Mouse (Mus musculus) stomach, postnatal 0 days (tissue): Measurements from ENCODE around the gene Zfp109. TPM values are rescaled to one million over a fixed set of nuclear protein-coding genes. Genes with fewer than 3 reads are reported as not detected.

ENCODE experiments used
- ATAC-seq: fragments of 200-750 bp; cut with Nextera tagmentation; 2 replicates; pipeline ENCODE4 v1.8.0; 2017; ENCODE audit not compliant: low FRiP score, low TSS enrichment
- DNase-seq: peaks from one replicate; pipeline ENCODE4 v3.0.0-alpha.2; 2016; ENCODE audit warnings: low spot score
- H3K27ac ChIP-seq: fragments of 300-500 bp; sonication (generic); replicated peaks from 2 replicates; pipeline ENCODE4 v1.5.1; 2014; ENCODE audit warnings: mild to moderate bottlenecking, control low read depth
- H3K27me3 ChIP-seq: fragments of 300-500 bp; sonication (generic); 2 replicates; pipeline ENCODE4 v1.6.1; 2014; ENCODE audit warnings: low read length; ENCODE audit not compliant: control insufficient read depth, insufficient read depth
- H3K36me3 ChIP-seq: fragments of 300-500 bp; sonication (generic); 2 replicates; pipeline ENCODE4 v1.6.1; 2014; ENCODE audit warnings: low read length, mixed read lengths; ENCODE audit not compliant: control insufficient read depth, insufficient read depth
- H3K4me1 ChIP-seq: fragments of 300-500 bp; sonication (generic); replicated peaks from 2 replicates; pipeline ENCODE4 v1.6.1; 2014; ENCODE audit warnings: antibody characterized with exemption; ENCODE audit not compliant: control insufficient read depth, insufficient read depth
- H3K4me2 ChIP-seq: fragments of 300-500 bp; sonication (generic); replicated peaks from 2 replicates; pipeline ENCODE4 v1.6.1; 2014; ENCODE audit warnings: low read depth, mild to moderate bottlenecking, control low read depth, moderate library complexity
- H3K4me3 ChIP-seq: fragments of 300-500 bp; sonication (generic); 2 replicates; pipeline ENCODE4 v1.5.1; 2014; ENCODE audit warnings: low read depth, low read length, control low read depth
- H3K9ac ChIP-seq: fragments of 300-500 bp; sonication (generic); 2 replicates; pipeline ENCODE4 v1.6.1; 2014; ENCODE audit warnings: mild to moderate bottlenecking, low read length, control low read depth, mixed read lengths
- H3K9me3 ChIP-seq: fragments of 300-500 bp; sonication (generic); 2 replicates; pipeline ENCODE4 v1.6.1; 2016; ENCODE audit warnings: low read length; ENCODE audit not compliant: control insufficient read depth
- CTCF ChIP-seq: IDR thresholded peaks from 2 replicates; pipeline ENCODE4 v1.5.1; 2016; ENCODE audit warnings: antibody characterized with exemption, low read depth, mild to moderate bottlenecking, moderate library complexity
- EP300 ChIP-seq: optimal IDR thresholded peaks from 2 replicates; pipeline ENCODE3; 2016; ENCODE audit warnings: antibody characterized with exemption
- WGBS: fragments of 180-500 bp; shearing (Covaris S2); extraction: QIAGEN DNeasy Blood & Tissue Kit; methylation state at CpG from one replicate; pipeline ENCODE4 v1.1.7; 2014; 5-methylcytosine and 5-hydroxymethylcytosine counted together
- polyA plus RNA-seq: library from polyadenylated mRNA; unstranded; fragments of >200 nt; fragmentation: Nextera tagmentation; extraction: Ambion mirVana; gene quantifications from 2 replicates; pipeline ENCODE4 v1.2.1, GENCODE M21; 2015

The Zfp109 gene
- polyA plus RNA-seq, 1 experiment from 2014 or later: 1.4 TPM

DNA sequence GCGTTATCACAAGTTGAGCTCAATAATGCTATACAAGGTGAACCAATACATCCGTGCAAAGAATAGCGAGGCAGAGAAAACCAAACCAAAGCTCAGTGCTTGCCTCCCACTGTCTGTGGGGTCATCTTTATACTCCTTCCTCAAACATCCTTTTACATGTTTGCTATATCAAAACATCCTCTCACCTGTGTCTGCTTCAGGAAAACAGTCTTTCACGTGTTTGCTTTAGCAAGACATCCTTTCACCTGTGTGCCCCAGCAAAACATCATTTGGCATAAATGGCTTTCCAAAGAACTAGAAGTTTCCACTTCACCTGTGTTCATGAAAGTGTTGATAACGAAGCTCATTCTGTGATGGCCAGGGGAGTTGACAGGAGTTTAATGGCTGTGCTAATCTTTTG is 26.0 kb downstream of the Zfp109 start, which contains the start of gene Zfp111:
Zfp111 (minus strand) TSS at position 101 of the 400 bp plus-strand sequence.
- no peak for DNase-seq
- ATAC-seq: no peak
- Histone ChIP-seq H3K4me3 (no peak within 1 kb of the TSS), H3K4me2 (no peak within 1 kb of the TSS), H3K27me3 (no peaks in the 10 kb centered on the region), H3K4me1 (peaks cover 2% of the 10 kb centered on the region; the same call in 1 of the 2 replicates), H3K36me3 (no peaks in the 10 kb centered on the region), H3K9me3 (no peaks in the 10 kb centered on the region), H3K9ac (no peak within 1 kb of the TSS), H3K27ac (no peak within 1 kb of the TSS)
- TF ChIP-seq EP300: no peak
- no peak for TF ChIP-seq CTCF
- WGBS: 76% methylated on average over 5 of the region's 5 CpGs

DNA sequence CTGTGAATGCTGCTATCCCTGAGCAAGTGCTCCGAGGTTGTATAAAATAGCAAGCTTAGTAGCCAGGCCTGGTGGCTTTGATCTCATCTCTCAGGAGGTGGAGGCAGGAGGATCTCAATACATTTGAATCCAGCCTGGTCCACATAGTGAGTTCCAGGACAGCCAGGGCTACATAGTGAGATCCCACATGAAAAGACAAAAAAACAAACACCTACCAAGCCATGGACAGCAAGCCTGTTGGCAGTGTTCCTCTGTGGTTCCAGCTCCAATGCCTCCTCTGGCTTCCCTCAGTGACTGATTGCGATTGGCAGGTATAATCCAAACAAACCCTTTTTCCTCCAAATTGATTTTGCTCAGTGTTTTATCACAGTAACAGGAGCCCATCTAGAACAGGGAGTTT is 27.1 kb downstream of the Zfp109 start:
- ATAC-seq (no peak), DNase-seq (no peak)
- no peak overlapping the region for H3K4me2 ChIP-seq
- H3K27ac ChIP-seq: no peak overlapping the region
- 72% methylated on average over 2 of the region's 2 CpGs for WGBS
- H3K4me3 ChIP-seq: no peak overlapping the region
- no peak overlapping the region for H3K9ac ChIP-seq
- H3K27me3 ChIP-seq: no peaks in the 10 kb centered on the region
- TF ChIP-seq EP300 (no peak), CTCF (no peak)
- 0 out of 2 replicates have a peak, but pooled peaks cover 3% of the 10 kb centered on the region for H3K36me3 ChIP-seq
- peaks cover 2% of the 10 kb centered on the region; the same call in 1 of the 2 replicates for H3K4me1 ChIP-seq
- H3K9me3 ChIP-seq: no peaks in the 10 kb centered on the region

DNA sequence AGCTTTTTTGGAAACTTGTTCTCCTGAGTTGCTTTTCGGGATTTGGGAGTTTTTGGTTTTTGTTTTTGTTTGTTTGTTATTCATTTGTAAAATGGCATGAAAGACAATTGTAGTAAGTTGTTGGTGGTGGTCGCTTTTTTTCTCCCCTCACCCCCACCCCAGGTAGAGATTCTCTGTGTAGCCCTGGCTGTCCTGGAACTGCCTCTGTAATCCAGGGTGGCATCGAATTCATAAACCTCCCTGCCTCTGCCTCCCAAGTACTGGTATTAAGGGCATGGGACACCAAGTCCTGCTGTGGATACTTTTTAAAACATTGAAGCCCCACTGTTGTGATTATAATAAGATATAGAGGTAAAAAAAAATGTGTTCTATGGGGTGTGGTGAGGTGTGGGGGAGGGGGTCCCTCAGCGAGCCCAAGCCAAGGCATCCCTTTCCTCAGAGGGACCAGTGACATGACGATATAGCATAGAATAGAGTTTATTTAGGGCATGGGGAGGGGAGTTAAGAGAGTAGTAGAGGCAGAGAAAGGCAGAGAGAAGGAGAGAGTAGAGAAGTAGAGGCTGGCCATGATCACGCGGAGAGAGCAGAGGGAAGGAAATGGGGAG is 29.0 kb downstream of the Zfp109 start:
- 0 out of 2 replicates have a peak, but pooled peaks cover 3% of the 10 kb centered on the region for H3K36me3 ChIP-seq
- H3K9ac ChIP-seq: no peak overlapping the region
- DNase-seq (no peak), ATAC-seq (no peak)
- H3K27ac ChIP-seq: no peak overlapping the region
- H3K4me2 ChIP-seq: peak overlapping the region; percentile 69
- H3K27me3 ChIP-seq: no peaks in the 10 kb centered on the region
- peak overlapping the region; percentile 61 for H3K4me3 ChIP-seq
- TF ChIP-seq EP300 (no peak), CTCF (no peak)
- WGBS: 54% methylated on average over 7 of the region's 7 CpGs
- no peaks in the 10 kb centered on the region for H3K9me3 ChIP-seq
- H3K4me1 ChIP-seq: peaks cover 2% of the 10 kb centered on the region; the same call in 1 of the 2 replicates

DNA sequence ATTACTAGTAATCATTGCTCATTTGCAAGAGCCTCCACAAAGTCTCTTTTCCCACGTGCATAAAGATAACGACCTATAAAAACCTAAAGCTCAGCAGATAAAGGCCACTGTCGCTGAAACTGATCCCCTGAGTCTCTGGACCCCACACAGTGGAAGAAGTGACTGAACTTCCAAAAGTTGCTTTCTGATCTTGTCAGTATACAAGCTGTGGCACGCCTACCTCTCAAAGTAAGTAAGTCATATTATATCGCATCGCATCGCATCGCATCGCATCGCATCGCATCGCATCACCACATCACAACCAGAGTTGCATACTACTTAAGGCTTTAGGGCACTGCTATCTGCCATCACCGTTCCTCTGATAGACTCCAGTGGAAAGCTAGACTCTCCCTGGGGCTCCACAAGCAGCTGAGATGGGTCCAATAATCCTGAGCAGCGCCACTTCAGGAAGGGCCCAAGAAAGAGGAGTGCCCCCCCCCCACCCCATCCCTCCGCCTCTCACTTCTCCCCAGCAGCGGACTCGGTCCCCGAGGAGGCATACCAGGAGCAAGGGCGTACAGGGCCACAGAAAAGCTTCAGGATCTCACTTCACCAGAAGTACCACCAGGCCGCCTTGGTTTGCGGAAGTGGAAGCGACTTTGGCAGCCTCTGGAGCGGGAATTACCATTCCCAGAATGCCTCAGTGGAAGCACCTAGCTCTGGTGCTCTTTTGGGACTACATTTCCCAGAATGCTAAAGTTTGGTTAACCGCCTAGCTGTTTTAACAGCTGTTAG is 29.7 kb downstream of the Zfp109 start:
- peak; percentile 71 for DNase-seq
- Histone ChIP-seq H3K27me3 (no peaks in the 10 kb centered on the region), H3K36me3 (0 out of 2 replicates have a peak, but pooled peaks cover 3% of the 10 kb centered on the region), H3K4me1 (peaks cover 2% of the 10 kb centered on the region; the same call in 1 of the 2 replicates), H3K9ac (peak overlapping the region; percentile 82), H3K9me3 (no peaks in the 10 kb centered on the region), H3K4me3 (peak overlapping the region; percentile 61), H3K4me2 (peak overlapping the region; percentile 69), H3K27ac (peak overlapping the region; percentile 77)
- 9% methylated on average over 24 of the region's 24 CpGs for WGBS
- peak; percentile 90 for ATAC-seq
- TF ChIP-seq CTCF: 0 out of 2 replicates have a peak, but pooled peaks have one; percentile 15
- no peak for TF ChIP-seq EP300

DNA sequence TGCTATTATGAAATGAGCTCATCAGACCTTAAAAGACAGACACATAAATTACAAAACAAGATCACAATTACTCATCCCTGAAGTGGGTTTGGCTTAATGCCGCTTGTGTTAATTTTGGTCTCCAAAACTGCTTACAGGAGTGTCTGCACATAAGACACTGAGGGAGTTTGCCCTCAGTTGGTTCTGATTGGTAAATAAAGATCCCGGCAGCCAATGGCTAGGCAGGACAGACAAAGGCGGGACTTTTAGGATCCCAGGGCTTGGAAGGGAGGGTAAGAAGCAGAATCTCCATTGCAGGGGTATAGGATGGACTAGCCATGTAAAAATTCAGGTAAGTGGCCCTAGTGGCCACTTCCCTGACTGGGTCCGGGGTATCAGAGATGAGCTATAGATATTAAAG is 40.4 kb downstream of the Zfp109 start:
- TF ChIP-seq EP300 (no peak), CTCF (no peak)
- ATAC-seq (no peak), DNase-seq (no peak)

More for the DNA sequence above, 40.4 kb downstream of the Zfp109 start:
- Histone ChIP-seq H3K4me2 (no peak overlapping the region), H3K9ac (no peak overlapping the region), H3K27ac (no peak overlapping the region), H3K27me3 (no peaks in the 10 kb centered on the region), H3K4me1 (no peaks in the 10 kb centered on the region), H3K36me3 (peaks cover 33% of the 10 kb centered on the region), H3K4me3 (no peak overlapping the region), H3K9me3 (no peaks in the 10 kb centered on the region)
- 92% methylated on average over 4 of the region's 4 CpGs for WGBS
